Mouse (Mus musculus) liver, embryonic 11.5 days (tissue): ENCODE results near the gene Crocc. TPM values are rescaled to one million over a fixed set of nuclear protein-coding genes. Genes with fewer than 3 reads are reported as not detected.

Experiments used
- ATAC-seq: fragments of 200-750 bp; cut with Nextera tagmentation; replicated peaks from 2 replicates; pipeline ENCODE4 v1.8.0; 2017; ENCODE audit warnings: moderate number of reproducible peaks, mild to moderate bottlenecking, moderate TSS enrichment, moderate library complexity; ENCODE audit not compliant: low FRiP score
- DNase-seq: peaks from one replicate; pipeline ENCODE4 v3.0.0-alpha.2; 2017; ENCODE audit warnings: low spot score
- H3K27ac ChIP-seq: fragments of 300-500 bp; sonication (generic); 2 replicates; pipeline ENCODE4 v1.5.1; 2014; ENCODE audit warnings: mild to moderate bottlenecking, low read depth, low read length, control low read depth
- H3K27me3 ChIP-seq: fragments of 300-500 bp; sonication (generic); replicated peaks from 2 replicates; pipeline ENCODE4 v1.6.1; 2014; ENCODE audit warnings: low read length, mixed read lengths; ENCODE audit not compliant: control insufficient read depth, insufficient read depth
- H3K36me3 ChIP-seq: fragments of 300-500 bp; sonication (generic); 2 replicates; pipeline ENCODE4 v1.6.1; 2014; ENCODE audit warnings: mild to moderate bottlenecking, low read length, moderate library complexity, mixed read lengths; ENCODE audit not compliant: control insufficient read depth, insufficient read depth
- H3K4me1 ChIP-seq: fragments of 300-500 bp; sonication (generic); replicated peaks from 2 replicates; pipeline ENCODE4 v1.6.1; 2014; ENCODE audit warnings: low read length, mixed read lengths; ENCODE audit not compliant: control insufficient read depth, insufficient read depth
- H3K4me2 ChIP-seq: fragments of 300-500 bp; sonication (generic); 2 replicates; pipeline ENCODE4 v1.6.1; 2014; ENCODE audit warnings: mild to moderate bottlenecking, control low read depth, moderate library complexity
- H3K4me3 ChIP-seq: fragments of 300-500 bp; sonication (generic); 2 replicates; pipeline ENCODE4 v1.5.1; 2014; ENCODE audit warnings: low read depth, low read length, control low read depth
- H3K9ac ChIP-seq: fragments of 300-500 bp; sonication (generic); 2 replicates; pipeline ENCODE4 v1.6.1; 2014; ENCODE audit warnings: low read depth, low read length, control low read depth
- H3K9me3 ChIP-seq: fragments of 300-500 bp; sonication (generic); 2 replicates; pipeline ENCODE4 v1.6.1; 2016; ENCODE audit warnings: low read length, inconsistent platforms, mixed read lengths; ENCODE audit not compliant: control insufficient read depth
- WGBS: fragments of 180-500 bp; shearing (Covaris S2); extraction: QIAGEN DNeasy Blood & Tissue Kit; methylation state at CpG from one replicate; pipeline ENCODE4 v1.1.7; 2014; 5-methylcytosine and 5-hydroxymethylcytosine counted together
- polyA plus RNA-seq: library from polyadenylated mRNA; unstranded; fragments of >200 nt; fragmentation: Nextera tagmentation; extraction: Ambion mirVana; gene quantifications from 2 replicates; pipeline ENCODE4 v1.2.1, GENCODE M21; 2014

The Crocc gene
- polyA plus RNA-seq, 1 experiment from 2014 or later, result 5.0 TPM

DNA sequence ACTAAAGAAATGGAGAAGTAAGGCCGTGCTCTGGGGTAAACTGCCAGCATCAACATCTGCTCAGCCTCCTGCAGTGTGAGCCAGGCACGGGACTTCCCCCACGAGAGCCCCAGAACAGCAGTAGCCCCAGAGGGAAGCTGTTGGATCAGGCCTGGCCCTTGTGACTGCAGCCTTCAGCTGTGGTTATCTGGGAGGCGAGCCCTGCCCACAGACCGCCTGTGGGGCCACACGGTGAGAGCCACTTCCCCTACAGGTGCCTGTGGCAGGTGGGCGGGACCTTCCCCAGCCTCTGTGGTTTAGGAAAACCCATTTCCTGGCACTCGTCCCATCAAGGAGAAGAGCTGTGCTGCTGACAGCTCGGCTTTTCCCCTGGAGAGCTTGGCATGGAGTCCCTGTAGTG, 76.9 kb downstream of the Crocc start:
- peak overlapping the region; percentile 22 for H3K4me2 ChIP-seq
- DNase-seq, result no peak

GRCm38 (mm10) chr4:140982808-140983207, 77.5 kb downstream of the Crocc start:
- Histone ChIP-seq H3K9me3 (no peaks in the 10 kb centered on the region), H3K27ac (peak overlapping the region; percentile 35), H3K36me3 (peaks cover 13% of the 10 kb centered on the region), H3K4me1 (peaks cover 21% of the 10 kb centered on the region), H3K4me2 (no peak overlapping the region), H3K4me3 (no peak overlapping the region), H3K9ac (no peak overlapping the region), H3K27me3 (no peaks in the 10 kb centered on the region)
- no peak for ATAC-seq
- WGBS, result 61% methylated on average over 4 of the region's 4 CpGs
- DNase-seq, result no peak

More for the DNA sequence above, 76.9 kb downstream of the Crocc start:
- 0 out of 2 replicates have a peak, but pooled peaks have one; percentile 8 for ATAC-seq
- H3K27ac ChIP-seq, result peak overlapping the region; percentile 35
- H3K9ac ChIP-seq, result no peak overlapping the region
- WGBS, result 11% methylated on average over 9 of the region's 9 CpGs
- H3K4me1 ChIP-seq, result peaks cover 21% of the 10 kb centered on the region
- no peak overlapping the region for H3K4me3 ChIP-seq
- peaks cover 10% of the 10 kb centered on the region for H3K36me3 ChIP-seq
- H3K27me3 ChIP-seq, result no peaks in the 10 kb centered on the region
- no peaks in the 10 kb centered on the region for H3K9me3 ChIP-seq

- Histone ChIP-seq H3K27ac (no peak overlapping the region), H3K4me2 (no peak overlapping the region), H3K27me3 (no peaks in the 10 kb centered on the region), H3K9ac (no peak overlapping the region), H3K4me1 (peaks cover 21% of the 10 kb centered on the region), H3K4me3 (no peak overlapping the region), H3K36me3 (peaks cover 15% of the 10 kb centered on the region), H3K9me3 (no peaks in the 10 kb centered on the region)
- no peak for DNase-seq
- ATAC-seq, result no peak
- 81% methylated on average over 2 of the region's 2 CpGs for WGBS
Measured at GRCm38 (mm10) chr4:140981605-140982004, 78.7 kb downstream of the Crocc start.

DNA sequence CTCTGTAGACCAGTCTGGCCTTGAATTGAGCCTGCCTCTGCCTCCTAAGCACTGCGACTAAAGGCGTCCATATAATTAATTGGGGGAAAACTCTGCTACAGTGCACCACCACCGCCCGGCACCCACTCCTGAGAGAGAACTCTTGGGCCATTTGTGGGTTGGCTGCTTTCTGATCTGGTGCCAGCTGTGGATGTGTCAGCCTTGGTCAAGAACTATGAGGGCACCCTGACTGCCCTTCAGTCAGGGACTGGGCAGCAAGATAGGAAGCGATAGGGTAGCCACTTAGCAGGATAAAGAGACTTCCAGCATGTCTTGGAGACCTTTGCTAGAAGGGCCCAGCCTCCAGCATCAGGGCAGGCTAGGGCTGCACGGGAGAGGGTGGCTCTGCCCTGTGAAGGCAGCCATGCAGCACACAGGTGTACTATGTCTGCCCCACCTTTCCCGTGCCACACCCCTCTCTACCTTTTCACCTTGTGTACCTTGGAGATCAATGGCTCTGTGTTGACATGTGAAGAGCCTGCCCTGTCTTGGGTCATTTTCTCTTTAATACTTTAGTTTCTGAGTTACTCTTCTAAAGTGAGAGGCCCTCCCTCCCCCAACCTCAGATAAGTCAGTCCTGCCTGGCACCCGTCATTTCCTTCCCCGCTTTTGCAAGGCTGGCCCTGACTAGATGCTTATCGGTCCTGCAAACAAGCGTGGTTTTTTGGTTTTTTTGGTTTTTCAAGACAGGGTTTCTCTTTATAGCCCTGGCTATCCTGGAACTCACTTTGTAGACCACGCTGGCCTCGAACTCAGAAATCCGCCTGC, 82.3 kb downstream of the Crocc start:
- H3K4me1 ChIP-seq, result peaks cover 12% of the 10 kb centered on the region
- H3K9ac ChIP-seq, result no peak overlapping the region
- H3K27ac ChIP-seq, result no peak overlapping the region
- DNase-seq, result no peak
- ATAC-seq, result no peak
- H3K4me2 ChIP-seq, result peak overlapping the region; percentile 12; the same call in 1 of the 2 replicates
- H3K27me3 ChIP-seq, result no peaks in the 10 kb centered on the region
- no peak overlapping the region for H3K4me3 ChIP-seq
- 67% methylated on average over 14 of the region's 14 CpGs for WGBS
- H3K9me3 ChIP-seq, result no peaks in the 10 kb centered on the region
- peaks cover 45% of the 10 kb centered on the region for H3K36me3 ChIP-seq

- peaks cover 10% of the 10 kb centered on the region for H3K4me1 ChIP-seq
- H3K36me3 ChIP-seq, result peaks cover 50% of the 10 kb centered on the region
- H3K9ac ChIP-seq, result no peak overlapping the region
- ATAC-seq (no peak), DNase-seq (no peak)
- no peaks in the 10 kb centered on the region for H3K9me3 ChIP-seq
- 80% methylated on average over 10 of the region's 10 CpGs for WGBS
- H3K4me3 ChIP-seq, result no peak overlapping the region
- no peak overlapping the region for H3K27ac ChIP-seq
- no peak overlapping the region for H3K4me2 ChIP-seq
- no peaks in the 10 kb centered on the region for H3K27me3 ChIP-seq
Measured at GRCm38 (mm10) chr4:140977278-140977677, 83.1 kb downstream of the Crocc start.

- peaks cover 60% of the 10 kb centered on the region for H3K36me3 ChIP-seq
- no peaks in the 10 kb centered on the region for H3K27me3 ChIP-seq
- WGBS, result 87% methylated on average over 7 of the region's 7 CpGs
- DNase-seq (no peak), ATAC-seq (no peak)
- H3K4me2 ChIP-seq, result no peak overlapping the region
- H3K27ac ChIP-seq, result no peak overlapping the region
- no peak overlapping the region for H3K9ac ChIP-seq
- peaks cover 10% of the 10 kb centered on the region for H3K4me1 ChIP-seq
- H3K9me3 ChIP-seq, result no peaks in the 10 kb centered on the region
- H3K4me3 ChIP-seq, result no peak overlapping the region
Measured at GRCm38 (mm10) chr4:140975356-140975755, 85.0 kb downstream of the Crocc start.

DNA sequence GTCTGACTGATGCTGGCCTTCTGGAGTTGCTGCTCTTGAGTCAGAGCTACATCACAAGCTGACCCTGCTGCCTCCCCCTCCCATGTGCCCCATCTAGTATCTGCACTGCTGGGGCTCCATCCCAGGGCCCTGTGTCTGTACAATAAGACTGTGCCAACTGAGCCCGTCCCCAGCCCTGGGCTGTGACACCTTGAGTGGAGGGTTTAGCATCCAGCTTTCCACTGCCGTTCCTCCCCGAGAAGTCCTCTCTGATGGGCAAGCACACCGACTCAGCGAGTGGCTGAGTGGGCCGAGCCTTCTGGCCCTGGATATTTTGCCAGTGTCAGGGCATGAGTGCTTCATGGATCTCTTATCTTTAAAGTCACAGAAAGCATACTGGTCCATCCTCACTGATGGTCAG, 85.9 kb downstream of the Crocc start:
- H3K4me2 ChIP-seq, result no peak overlapping the region
- peaks cover 10% of the 10 kb centered on the region for H3K4me1 ChIP-seq
- H3K4me3 ChIP-seq, result no peak overlapping the region
- H3K27ac ChIP-seq, result no peak overlapping the region
- no peak overlapping the region for H3K9ac ChIP-seq
- H3K27me3 ChIP-seq, result no peaks in the 10 kb centered on the region
- no peaks in the 10 kb centered on the region for H3K9me3 ChIP-seq
- ATAC-seq, result no peak
- peaks cover 61% of the 10 kb centered on the region for H3K36me3 ChIP-seq
- no peak for DNase-seq
- WGBS, result 98% methylated on average over 6 of the region's 6 CpGs

GRCm38 (mm10) chr4:140971691-140972090, 88.7 kb downstream of the Crocc start:
- DNase-seq, result no peak
- Histone ChIP-seq H3K4me1 (no peaks in the 10 kb centered on the region), H3K9me3 (no peaks in the 10 kb centered on the region), H3K4me3 (no peak overlapping the region), H3K27ac (no peak overlapping the region), H3K36me3 (peaks cover 48% of the 10 kb centered on the region), H3K27me3 (no peaks in the 10 kb centered on the region), H3K4me2 (no peak overlapping the region), H3K9ac (no peak overlapping the region)
- 86% methylated on average over 13 of the region's 13 CpGs for WGBS
- ATAC-seq, result no peak
